Mouse (Mus musculus) limb, embryonic 10.5 days (tissue): ENCODE measurements around the gene Stpg3. TPM values are rescaled to one million over a fixed set of nuclear protein-coding genes. Genes with fewer than 3 reads are reported as not detected.

Experiments used
- DNase-seq: peaks from one replicate; pipeline ENCODE4 v3.0.0-alpha.2; 2017; ENCODE audit warnings: low spot score
- H3K27ac ChIP-seq: fragments of 300-500 bp; sonication (generic); 2 replicates; pipeline ENCODE4 v1.5.1; 2016; ENCODE audit warnings: mild to moderate bottlenecking
- H3K27me3 ChIP-seq: fragments of 300-500 bp; sonication (generic); 2 replicates; pipeline ENCODE4 v1.6.1; 2016; ENCODE audit warnings: low read depth, mild to moderate bottlenecking; ENCODE audit not compliant: poor library complexity, severe bottlenecking
- H3K36me3 ChIP-seq: fragments of 300-500 bp; sonication (generic); 2 replicates; pipeline ENCODE4 v1.6.1; 2016; ENCODE audit warnings: mild to moderate bottlenecking, moderate library complexity
- H3K4me1 ChIP-seq: fragments of 300-500 bp; sonication (generic); 2 replicates; pipeline ENCODE4 v1.6.1; 2016
- H3K4me3 ChIP-seq: fragments of 300-500 bp; sonication (generic); 2 replicates; pipeline ENCODE4 v1.5.1; 2016; ENCODE audit warnings: mild to moderate bottlenecking, moderate library complexity
- H3K9me3 ChIP-seq: fragments of 300-500 bp; sonication (generic); replicated peaks from 2 replicates; pipeline ENCODE4 v1.6.1; 2016; ENCODE audit warnings: mild to moderate bottlenecking
- WGBS: fragments of 180-500 bp; shearing (Covaris S2); methylation state at CpG from one replicate; pipeline ENCODE4 v1.1.7; 2016; 5-methylcytosine and 5-hydroxymethylcytosine counted together
- polyA plus RNA-seq: library from polyadenylated mRNA; unstranded; fragments of >200 nt; fragmentation: Nextera tagmentation; extraction: Ambion mirVana; gene quantifications from 2 replicates; pipeline ENCODE4 v1.2.1, GENCODE M21; 2016

Gene Stpg3
- polyA plus RNA-seq, 1 experiment from 2014 or later = not detected

DNA sequence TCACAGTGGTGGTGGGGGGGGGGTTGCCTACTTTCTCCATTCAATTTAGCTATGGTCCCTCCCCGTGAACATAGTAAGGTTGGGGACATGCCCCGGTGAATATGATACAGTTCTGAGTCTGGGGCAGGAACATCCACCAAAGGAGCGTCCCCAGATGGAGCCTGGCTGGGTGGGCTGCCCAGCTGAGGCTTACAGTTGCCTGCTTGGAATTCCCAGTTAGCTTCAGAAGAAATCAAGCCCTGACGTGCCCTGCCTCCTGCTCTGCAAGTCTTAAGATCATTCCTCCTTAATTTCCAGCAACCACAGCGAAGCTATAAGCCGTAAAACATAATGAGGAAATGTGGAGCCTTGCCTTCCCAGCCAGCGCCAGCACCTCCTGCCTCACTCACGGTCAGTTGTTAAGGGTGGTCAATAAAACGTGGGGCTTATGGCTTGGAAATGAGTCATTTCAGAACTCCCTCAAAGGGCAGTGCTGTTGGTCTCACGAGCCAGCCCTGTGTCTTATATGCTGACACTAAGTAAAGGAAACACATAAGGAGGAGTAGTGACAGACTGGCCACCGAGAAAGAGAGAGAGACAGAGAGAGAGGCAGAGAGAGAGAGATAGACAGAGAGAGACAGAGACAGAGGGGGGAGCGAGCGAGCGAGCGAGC is 34.7 kb downstream of the Stpg3 start:
- H3K27ac ChIP-seq = peak overlapping the region; percentile 75
- H3K9me3 ChIP-seq = no peaks in the 10 kb centered on the region
- WGBS = 26% methylated on average over 15 of the region's 15 CpGs
- peak overlapping the region; percentile 64 for H3K4me3 ChIP-seq
- DNase-seq = peak; percentile 35
- peaks cover 97% of the 10 kb centered on the region for H3K27me3 ChIP-seq
- no peaks in the 10 kb centered on the region for H3K36me3 ChIP-seq
- peaks cover 78% of the 10 kb centered on the region for H3K4me1 ChIP-seq

DNA sequence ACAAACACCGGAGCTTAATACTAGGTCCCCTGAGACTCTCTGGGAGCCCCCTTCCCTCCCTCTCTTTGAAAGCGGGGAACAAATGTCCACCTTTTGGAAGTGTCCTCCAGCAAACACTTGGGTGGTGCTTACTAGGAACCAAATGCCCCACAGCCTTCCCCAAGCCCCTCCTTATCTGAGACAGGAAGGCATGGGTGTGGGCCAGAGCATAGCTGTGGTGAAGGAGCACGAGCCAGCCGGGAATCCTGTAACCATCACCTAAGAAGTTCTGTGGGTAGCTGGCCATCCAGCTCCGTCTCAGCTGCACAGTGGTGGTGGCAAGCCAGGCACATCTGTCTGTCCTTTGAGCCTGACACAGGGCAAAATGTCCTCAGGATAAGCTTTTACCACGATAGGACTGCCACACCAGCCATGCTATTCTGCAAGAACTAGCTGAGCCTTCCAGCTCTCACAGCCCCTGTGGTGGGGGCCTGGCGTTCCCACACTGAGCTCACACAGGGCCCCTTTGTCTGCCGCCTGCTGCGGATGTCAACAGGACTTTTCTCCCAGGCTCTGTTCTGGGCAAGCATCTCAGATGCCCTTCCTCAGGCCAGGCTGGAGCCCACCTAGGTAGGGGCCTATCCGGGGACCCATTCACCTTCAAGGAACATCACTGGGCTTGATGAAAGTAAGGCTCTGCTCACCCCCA is 36.0 kb downstream of the Stpg3 start:
- peak; percentile 34 for DNase-seq
- H3K9me3 ChIP-seq = no peaks in the 10 kb centered on the region
- peaks cover 78% of the 10 kb centered on the region for H3K4me1 ChIP-seq
- no peaks in the 10 kb centered on the region for H3K36me3 ChIP-seq
- WGBS = 26% methylated on average over 10 of the region's 10 CpGs
- peaks cover 84% of the 10 kb centered on the region for H3K27me3 ChIP-seq
- H3K4me3 ChIP-seq = peak overlapping the region; percentile 14; the same call in 1 of the 2 replicates
- H3K27ac ChIP-seq = peak overlapping the region; percentile 80; the same call in 1 of the 2 replicates

DNA sequence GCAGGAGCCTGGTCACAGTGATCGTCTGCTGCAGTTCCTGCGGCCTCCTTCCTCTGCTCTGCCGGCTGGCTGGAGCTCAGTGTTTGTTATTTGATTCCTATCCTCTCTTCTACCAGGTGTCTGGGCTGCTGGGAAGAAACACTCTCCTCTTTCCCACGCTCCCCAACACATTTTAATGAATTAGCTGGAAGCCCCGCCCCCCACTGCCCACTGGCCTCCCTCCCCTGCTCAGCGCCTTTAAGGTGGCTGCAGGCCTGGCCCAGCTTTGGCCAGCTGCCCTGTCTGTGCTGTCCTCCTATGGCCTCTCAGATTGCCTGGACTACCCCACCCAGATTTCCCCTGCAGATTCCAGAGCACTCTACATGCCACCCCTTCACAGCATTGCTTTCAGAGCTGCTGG is 36.8 kb downstream of the Stpg3 start:
- no peaks in the 10 kb centered on the region for H3K9me3 ChIP-seq
- H3K27me3 ChIP-seq = peaks cover 77% of the 10 kb centered on the region
- peak; percentile 68 for DNase-seq
- peak overlapping the region; percentile 80 for H3K27ac ChIP-seq
- H3K4me1 ChIP-seq = peaks cover 78% of the 10 kb centered on the region
- no peaks in the 10 kb centered on the region for H3K36me3 ChIP-seq
- 4% methylated on average over 6 of the region's 6 CpGs for WGBS
- H3K4me3 ChIP-seq = peak overlapping the region; percentile 30

DNA sequence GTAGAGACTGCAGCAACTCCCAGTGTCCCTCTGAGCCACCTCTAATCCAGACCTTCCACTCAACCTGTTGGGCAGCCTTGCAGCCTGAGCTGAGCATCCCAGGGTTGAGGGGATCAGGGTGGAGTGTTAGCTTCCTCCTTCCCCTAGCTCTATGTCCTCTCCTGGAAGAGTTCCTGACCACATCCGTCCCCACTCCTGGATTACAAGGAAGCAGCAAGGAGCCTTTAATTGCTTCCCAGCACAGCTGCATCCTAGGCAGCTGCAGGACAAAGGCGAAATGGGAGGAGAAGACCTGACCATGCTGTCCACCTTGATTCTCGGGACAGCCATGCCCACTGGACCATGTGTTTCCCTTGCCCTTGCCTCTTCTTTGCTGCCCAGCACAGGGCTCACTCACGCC is 37.4 kb downstream of the Stpg3 start:
- WGBS = 22% methylated on average over 4 of the region's 4 CpGs
- Histone ChIP-seq H3K27me3 (peaks cover 71% of the 10 kb centered on the region), H3K4me3 (peak overlapping the region; percentile 30), H3K9me3 (no peaks in the 10 kb centered on the region), H3K36me3 (no peaks in the 10 kb centered on the region), H3K4me1 (peaks cover 72% of the 10 kb centered on the region), H3K27ac (peak overlapping the region; percentile 80)
- DNase-seq = no peak

DNA sequence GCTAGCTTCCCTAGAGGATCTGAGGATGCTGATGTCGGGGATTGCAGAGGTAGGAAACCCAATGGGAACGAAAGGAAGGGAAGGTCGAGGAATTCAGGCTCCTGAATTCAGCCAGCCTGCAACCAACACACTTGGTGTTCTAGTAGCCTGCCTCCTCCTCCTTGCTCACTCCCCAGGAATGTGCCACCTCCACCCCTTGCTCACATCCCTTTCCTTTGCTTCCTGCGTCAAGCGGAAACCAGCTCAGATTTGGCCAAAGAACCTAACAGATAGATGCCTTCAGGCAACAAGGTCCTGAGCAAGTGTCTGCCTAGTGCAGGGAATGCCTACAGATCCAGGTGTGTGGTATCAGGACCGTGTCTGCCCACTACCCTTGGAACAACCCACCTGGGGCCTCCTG is 37.9 kb downstream of the Stpg3 start:
- Histone ChIP-seq H3K36me3 (no peaks in the 10 kb centered on the region), H3K27ac (peak overlapping the region; percentile 80), H3K4me1 (peaks cover 67% of the 10 kb centered on the region), H3K9me3 (no peaks in the 10 kb centered on the region), H3K27me3 (peaks cover 65% of the 10 kb centered on the region), H3K4me3 (no peak overlapping the region)
- 53% methylated on average over 6 of the region's 6 CpGs for WGBS
- DNase-seq = peak; percentile 28

DNA sequence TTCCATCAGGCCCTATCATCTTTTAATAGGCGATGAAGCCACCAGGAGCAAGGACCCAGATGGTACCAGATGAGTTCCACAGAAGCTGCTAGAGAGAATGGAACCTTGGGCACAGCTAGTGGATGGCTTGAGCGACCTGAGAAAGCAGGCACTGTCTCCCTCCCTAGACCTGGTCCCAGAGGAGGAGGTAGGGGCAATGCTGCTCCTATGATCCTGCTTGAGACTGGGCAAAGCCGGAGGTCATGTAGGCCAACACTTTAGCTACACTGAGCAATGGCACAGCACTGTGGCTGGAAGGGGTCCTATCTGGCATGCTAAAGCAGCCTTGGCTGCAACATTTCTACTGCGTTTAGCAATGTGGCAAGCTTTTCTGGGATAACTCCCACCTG is 38.8 kb downstream of the Stpg3 start:
- H3K9me3 ChIP-seq = no peaks in the 10 kb centered on the region
- no peaks in the 10 kb centered on the region for H3K36me3 ChIP-seq
- H3K4me3 ChIP-seq = no peak overlapping the region
- peaks cover 57% of the 10 kb centered on the region for H3K27me3 ChIP-seq
- H3K4me1 ChIP-seq = peaks cover 58% of the 10 kb centered on the region
- DNase-seq = peak; percentile 21
- WGBS = 68% methylated on average over 4 of the region's 4 CpGs
- H3K27ac ChIP-seq = no peak overlapping the region

DNA sequence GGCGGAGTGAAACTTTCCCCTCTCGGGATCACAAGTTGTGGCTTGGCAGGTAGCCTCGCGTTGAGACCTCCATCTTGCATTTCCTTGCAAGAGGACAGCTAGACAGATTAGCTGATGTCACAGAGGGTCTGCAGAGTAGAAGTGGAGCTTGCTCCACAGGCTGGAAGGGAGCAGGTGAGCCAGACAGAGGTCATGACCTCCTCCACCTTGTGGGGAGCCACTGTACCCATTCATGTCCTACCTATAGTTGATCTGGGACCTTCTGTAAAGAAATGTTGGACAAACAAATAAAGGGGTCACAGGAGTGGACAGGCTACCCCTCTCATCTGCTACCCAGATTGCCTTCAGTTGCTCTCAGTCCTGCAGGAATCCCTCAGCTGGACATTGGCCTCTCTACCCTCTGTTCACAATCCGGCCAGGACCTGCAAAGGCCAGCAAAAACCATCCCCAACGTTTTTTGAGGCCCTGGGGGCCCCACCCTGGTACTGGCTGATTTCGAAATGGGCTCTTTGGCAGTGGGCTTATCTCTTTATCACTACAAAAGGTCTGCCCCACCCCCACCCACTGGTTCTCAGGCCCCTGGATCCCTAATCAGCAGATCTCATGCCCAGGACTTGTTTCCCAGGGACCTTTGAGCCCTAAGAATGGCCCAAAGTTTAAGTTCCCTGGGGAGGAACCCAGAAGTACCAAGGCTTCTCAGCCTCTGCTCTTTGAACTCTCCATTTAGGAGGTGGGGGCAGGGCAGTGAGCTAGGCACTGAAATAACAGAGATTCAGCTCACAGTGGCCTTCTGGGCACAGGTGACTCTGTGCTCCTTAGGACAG is 39.4 kb downstream of the Stpg3 start:
- peak; percentile 23 for DNase-seq
- Histone ChIP-seq H3K36me3 (no peaks in the 10 kb centered on the region), H3K4me3 (no peak overlapping the region), H3K9me3 (no peaks in the 10 kb centered on the region), H3K4me1 (peaks cover 57% of the 10 kb centered on the region), H3K27ac (no peak overlapping the region), H3K27me3 (peaks cover 51% of the 10 kb centered on the region)
- WGBS = 51% methylated on average over 7 of the region's 7 CpGs

DNA sequence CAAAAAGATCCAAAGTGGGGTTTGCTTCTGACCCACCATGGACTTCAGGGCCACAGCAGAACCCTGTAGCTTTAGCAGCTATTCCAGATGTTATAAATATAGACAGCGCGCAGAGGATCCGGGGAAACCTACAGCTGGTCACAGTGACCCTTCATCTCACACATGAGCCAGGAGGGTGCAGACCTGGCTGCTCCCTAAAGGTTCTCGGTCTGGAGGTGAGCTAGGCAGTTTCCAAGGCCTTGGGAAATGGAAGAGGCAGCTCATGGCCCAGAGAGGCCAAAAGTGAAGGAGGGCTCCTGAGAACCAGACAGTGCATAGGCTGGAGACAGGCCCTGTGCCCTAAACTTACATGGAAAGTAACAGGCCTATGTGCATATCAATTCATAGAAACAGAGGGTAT is 40.6 kb downstream of the Stpg3 start:
- no peak overlapping the region for H3K27ac ChIP-seq
- H3K36me3 ChIP-seq = no peaks in the 10 kb centered on the region
- H3K27me3 ChIP-seq = peaks cover 38% of the 10 kb centered on the region
- no peak for DNase-seq
- no peaks in the 10 kb centered on the region for H3K9me3 ChIP-seq
- no peak overlapping the region for H3K4me3 ChIP-seq
- peaks cover 57% of the 10 kb centered on the region for H3K4me1 ChIP-seq
- WGBS = 94% methylated on average over 4 of the region's 4 CpGs

DNA sequence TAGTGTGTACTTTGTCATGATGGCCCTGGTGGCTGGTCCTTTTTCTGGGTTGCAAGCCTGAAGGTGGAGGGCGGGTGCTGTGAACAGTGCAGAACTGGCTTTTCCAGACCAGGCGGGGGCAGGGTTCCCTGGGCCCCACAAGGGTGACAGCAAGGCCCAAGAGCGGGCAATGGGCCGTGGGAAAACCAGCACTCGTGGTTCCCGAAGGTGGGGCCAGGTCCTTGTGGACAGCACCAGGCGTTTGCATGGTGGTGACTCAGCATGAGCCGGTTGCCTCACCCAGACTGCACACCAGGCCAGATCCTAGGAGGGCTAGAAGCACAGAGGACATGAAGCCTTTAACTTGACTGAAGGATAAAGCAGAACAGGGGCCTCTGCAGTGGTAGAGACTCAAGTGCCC is 41.8 kb downstream of the Stpg3 start:
- Histone ChIP-seq H3K27ac (0 out of 2 replicates have a peak overlapping the region, but pooled peaks have one; percentile 37), H3K9me3 (no peaks in the 10 kb centered on the region)
- peak; percentile 29 for DNase-seq

DNA sequence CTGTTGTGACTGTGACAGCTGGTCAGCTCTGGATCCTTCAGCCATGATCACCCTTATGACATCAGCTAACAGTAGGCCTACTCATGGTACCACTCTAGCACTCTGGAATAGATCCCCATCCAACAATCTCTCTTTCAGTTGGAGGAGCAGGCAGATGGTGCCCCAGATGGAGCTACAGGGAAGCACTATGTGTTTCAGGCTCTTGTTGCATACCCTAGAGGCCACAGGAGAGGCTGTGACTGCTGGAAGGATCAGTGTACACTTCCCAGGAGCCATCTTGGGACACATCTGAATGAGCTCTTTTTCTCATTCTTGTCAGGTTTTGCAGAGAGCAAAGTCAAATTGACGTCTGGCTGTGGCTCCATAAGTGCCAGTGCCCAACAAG is 42.7 kb downstream of the Stpg3 start:
- H3K27ac ChIP-seq = 0 out of 2 replicates have a peak overlapping the region, but pooled peaks have one; percentile 37
- peaks cover 17% of the 10 kb centered on the region for H3K27me3 ChIP-seq
- 76% methylated on average over 1 of the region's 1 CpGs for WGBS
- DNase-seq = peak; percentile 26
- H3K9me3 ChIP-seq = no peaks in the 10 kb centered on the region
- peaks cover 55% of the 10 kb centered on the region for H3K4me1 ChIP-seq
- no peak overlapping the region for H3K4me3 ChIP-seq
- H3K36me3 ChIP-seq = no peaks in the 10 kb centered on the region

More for the DNA sequence above, 41.8 kb downstream of the Stpg3 start:
- peaks cover 26% of the 10 kb centered on the region for H3K27me3 ChIP-seq
- peaks cover 57% of the 10 kb centered on the region for H3K4me1 ChIP-seq
- WGBS = 70% methylated on average over 8 of the region's 8 CpGs
- H3K36me3 ChIP-seq = no peaks in the 10 kb centered on the region
- H3K4me3 ChIP-seq = no peak overlapping the region

DNA sequence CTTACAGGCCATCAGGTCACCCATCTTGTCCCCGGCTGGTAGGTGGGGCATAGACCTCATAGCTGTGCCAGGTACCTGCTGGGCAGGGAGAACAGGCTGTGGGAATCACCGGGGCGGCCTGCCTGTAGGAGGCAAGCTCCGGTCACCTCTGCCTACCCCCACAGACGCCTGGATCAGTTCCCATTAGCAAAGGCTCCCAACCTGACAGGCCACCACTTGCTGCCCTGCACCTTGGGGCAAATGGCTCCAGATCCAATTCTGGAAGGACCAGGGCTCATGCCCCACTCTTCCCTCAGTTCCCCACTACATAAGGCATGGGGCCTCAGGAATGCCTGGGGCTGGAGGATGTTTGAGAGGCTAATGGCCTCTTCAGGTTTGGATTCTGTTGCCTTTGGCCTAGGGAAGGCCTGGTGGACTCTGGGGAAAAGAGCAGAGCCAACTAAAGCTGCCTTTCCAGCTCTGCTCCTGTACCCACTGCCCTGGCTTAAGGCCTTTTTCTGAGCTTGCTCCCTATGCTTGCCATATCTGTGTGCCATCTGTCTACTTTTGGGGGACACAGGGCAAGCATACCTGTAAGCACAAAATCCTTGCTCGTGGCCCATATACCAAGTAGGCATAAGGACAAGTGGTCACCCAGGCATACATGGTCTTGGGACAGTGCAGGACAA is 43.2 kb downstream of the Stpg3 start:
- Histone ChIP-seq H3K4me1 (peaks cover 50% of the 10 kb centered on the region), H3K4me3 (no peak overlapping the region), H3K9me3 (no peaks in the 10 kb centered on the region), H3K36me3 (no peaks in the 10 kb centered on the region), H3K27ac (no peak overlapping the region), H3K27me3 (peaks cover 12% of the 10 kb centered on the region)
- no peak for DNase-seq
- WGBS = 79% methylated on average over 6 of the region's 6 CpGs

DNA sequence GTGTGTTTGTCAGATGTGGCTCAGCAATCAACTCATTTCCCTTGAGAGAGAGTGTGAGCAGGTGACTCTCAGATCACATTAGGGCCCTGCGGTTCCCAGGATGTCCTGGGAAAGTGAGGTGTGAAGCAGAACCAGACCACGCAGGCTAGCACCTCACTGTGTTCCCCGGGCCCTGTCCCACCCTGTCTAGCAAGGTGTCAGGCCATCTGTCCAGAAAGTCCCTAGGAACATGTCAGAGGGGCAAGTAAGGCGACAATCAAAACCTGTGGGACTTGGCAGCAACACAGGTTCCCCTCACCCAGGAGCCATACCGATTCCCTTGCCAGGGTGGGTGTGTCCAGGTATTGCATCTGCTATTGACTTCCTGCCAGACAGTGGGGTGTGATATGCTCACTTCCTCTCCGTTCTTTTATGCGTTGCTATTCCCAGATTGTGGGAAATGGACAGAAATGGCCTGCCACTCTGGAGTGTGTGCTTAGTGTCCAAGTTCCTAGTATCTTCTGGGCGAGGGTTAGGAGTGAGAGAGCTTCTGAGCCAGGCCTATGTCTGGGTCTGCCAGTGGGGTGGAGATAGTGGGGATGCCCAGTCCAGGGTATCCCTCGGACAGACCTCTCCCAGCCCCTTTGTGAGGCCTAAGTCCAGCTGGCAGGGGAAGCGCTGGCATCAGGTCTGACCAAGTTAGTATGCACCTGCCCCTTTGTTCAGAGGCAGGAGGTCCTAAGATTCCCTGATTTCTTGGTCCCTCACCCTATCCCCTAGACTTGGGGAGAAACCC is 43.9 kb downstream of the Stpg3 start:
- H3K27ac ChIP-seq = no peak overlapping the region
- H3K27me3 ChIP-seq = peaks cover 10% of the 10 kb centered on the region
- H3K4me3 ChIP-seq = no peak overlapping the region
- peak; percentile 28 for DNase-seq
- peaks cover 45% of the 10 kb centered on the region for H3K4me1 ChIP-seq
- no peaks in the 10 kb centered on the region for H3K9me3 ChIP-seq
- 56% methylated on average over 10 of the region's 10 CpGs for WGBS
- no peaks in the 10 kb centered on the region for H3K36me3 ChIP-seq
